Mouse (Mus musculus): ENCODE measurements around the gene Glyatl3. TPM values are rescaled to one million over a fixed set of nuclear protein-coding genes. Genes with fewer than 3 reads are reported as not detected.

Gene Glyatl3
- polyA plus RNA-seq, 1 experiment from 2014 or later: not detected

Other genes starting within 250 kb of the Glyatl3 start
- not detected in 2 replicates for gene Esp1, start 187.2 kb downstream of the Glyatl3 start, polyA plus RNA-seq (2015; fragmentation: Nextera tagmentation; extraction: Ambion mirVana)
- not detected in 2 replicates for gene Crisp2, start 107.3 kb downstream of the Glyatl3 start, polyA plus RNA-seq (2015; fragmentation: Nextera tagmentation; extraction: Ambion mirVana)
- 0.15 and 0.17 TPM in 2 replicates for gene Rhag, start 103.2 kb downstream of the Glyatl3 start, polyA plus RNA-seq (2015; fragmentation: Nextera tagmentation; extraction: Ambion mirVana)
- 0.31 and 0.70 TPM in 2 replicates for gene 9130008F23Rik, start 33.8 kb downstream of the Glyatl3 start, polyA plus RNA-seq (2015; fragmentation: Nextera tagmentation; extraction: Ambion mirVana)
- 22.0 and 22.7 TPM in 2 replicates for gene Mut, start 20.3 kb upstream of the Glyatl3 start, polyA plus RNA-seq (2015; fragmentation: Nextera tagmentation; extraction: Ambion mirVana)
- 19.0 and 19.2 TPM in 2 replicates for gene Cenpq, start 20.7 kb upstream of the Glyatl3 start, polyA plus RNA-seq (2015; fragmentation: Nextera tagmentation; extraction: Ambion mirVana)